Mouse (Mus musculus): ENCODE data around the gene Mical2.

Gene Mical2

DNA sequence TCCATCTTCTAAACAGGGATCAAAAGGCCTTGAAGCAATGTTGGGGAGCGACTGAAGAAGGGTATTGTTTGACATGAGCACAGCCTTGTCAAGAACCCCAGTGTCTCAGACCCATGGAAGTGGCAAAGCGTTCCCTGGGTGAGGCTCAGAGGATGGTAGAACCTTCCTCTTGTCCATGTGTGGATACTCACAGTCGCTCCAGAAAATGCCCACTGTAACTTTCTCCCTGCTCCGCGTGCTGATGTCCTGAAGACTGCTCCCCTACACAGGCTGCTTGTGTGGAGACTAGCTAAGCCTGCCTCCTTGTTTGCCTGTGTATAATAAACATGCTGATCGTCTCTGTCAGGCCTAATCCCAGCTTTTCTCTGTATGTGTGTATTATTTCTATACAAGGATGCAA lies 228.7 kb downstream of the Mical2 start:
- DNase-seq (ENCODE audit: low read depth) = no peak

DNA sequence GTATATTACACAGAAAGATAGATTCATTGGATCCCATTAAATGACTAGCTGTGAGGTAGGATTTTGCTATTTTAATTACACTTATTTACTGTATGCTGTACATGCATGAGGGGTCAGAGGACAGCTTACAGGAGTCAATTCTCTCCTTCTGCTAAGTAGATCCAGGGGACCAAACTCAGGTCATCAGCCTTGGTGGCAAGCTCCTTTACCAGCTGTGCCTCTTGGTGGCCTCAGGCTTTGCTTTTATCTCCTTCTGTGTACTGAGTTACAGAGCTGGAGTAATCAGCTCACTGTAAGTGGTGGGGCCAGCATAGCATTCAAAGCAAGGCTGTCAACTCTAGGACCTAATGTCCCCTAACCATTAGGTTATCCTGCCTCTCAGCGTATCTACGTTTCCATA lies 229.3 kb downstream of the Mical2 start:
- no peak for DNase-seq (ENCODE audit: low read depth)

DNA sequence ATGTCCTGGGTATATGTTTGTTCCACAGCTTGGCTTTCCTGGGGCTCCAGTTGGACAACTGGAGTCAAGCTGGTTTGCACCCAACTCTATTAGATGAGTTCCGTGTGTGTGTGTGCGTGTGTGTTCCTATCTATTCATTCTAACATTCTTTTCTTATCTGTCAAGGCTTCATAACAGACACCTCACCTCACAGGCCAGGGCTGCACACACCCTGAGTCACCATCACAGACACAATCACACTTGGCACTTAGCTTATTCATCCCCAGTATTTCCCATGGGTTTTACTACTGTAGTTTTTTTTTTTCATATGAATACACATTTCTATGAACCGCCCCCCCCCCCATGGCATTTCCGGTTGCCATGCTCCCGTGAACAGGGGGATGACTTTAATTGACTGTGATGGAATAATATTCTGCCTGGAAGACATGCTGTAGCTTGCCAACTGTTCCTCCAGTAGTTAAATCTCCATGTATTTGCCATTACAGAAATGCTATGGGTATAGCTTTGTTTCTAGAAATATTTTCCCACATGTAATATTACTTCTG lies 230.0 kb downstream of the Mical2 start:
- no peak for DNase-seq (ENCODE audit: low read depth)

DNA sequence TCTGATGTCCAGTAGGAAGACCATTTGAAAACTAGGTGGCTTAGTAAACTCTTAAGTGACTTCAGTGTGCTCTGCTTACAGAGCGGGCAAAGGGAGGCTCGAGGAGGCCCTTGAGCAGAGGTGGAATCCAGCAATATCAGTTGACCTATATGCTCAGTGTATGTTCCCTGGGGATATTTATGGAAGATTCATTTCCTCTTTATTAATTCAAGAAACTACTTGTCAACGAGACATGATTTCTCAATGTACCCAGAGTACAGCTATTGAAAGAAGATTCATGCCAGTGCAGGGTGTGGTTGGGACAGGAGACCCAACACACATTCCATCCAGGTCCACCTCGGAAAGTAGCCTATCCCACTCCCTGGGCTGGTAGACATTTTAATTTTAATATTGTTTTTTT lies 231.7 kb downstream of the Mical2 start:
- no peak for DNase-seq (ENCODE audit: low read depth)

GRCm38 (mm10) chr7:112457920-112458319 lies 232.3 kb downstream of the Mical2 start:
- DNase-seq (ENCODE audit: low read depth) = no peak

DNA sequence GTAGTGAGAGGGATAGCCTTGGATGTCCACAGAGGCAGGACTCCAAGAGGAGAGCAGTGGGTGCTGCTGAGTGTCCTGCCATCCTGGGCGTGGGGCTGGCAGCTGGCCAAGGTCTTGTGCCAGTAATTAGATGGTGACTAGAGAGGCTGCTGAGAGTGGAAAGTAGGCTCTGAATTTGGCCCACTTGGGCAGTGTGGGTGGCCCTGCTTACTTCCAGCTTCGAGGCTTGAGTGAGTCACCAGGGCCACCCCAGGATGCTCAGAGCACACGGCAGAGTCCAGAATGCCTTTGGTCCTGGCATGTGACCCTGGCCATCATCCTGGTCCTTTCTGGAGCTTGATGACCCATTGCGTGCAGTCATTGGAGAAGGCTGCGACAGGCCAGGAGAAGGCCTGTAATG lies 232.8 kb downstream of the Mical2 start:
- no peak for DNase-seq (ENCODE audit: low read depth)
